Mouse (Mus musculus) mesoderm, embryonic 11.5 days (tissue): ENCODE data around the gene Cyb5b.
A peak's percentile ranks its signal among the peaks of the same experiment; 100 is the strongest.
"Not testable (repeated sequence)": the region's sequence is repeated elsewhere in the genome, so short reads cannot be mapped to it uniquely, and the experiment has no call there.

Experiments used
- DNase-seq: peaks from one replicate; pipeline ENCODE4 v3.0.0-alpha.2; 2012; ENCODE audit warnings: low read depth, low spot score

The Cyb5b gene

GRCm38 (mm10) chr8:107150404-107151157 is at the start of gene Cyb5b:
Gene Cyb5b (plus strand): TSS chr8:107150640.
- peak; percentile 93 for DNase-seq

- DNase-seq: peak; percentile 79
These were observed 45.9 kb upstream of the Cyb5b start for GRCm38 (mm10) chr8:107104547-107104946.

GRCm38 (mm10) chr8:107108089-107108488 is 42.4 kb upstream of the Cyb5b start:
- not testable (repeated sequence) for DNase-seq

- no peak for DNase-seq
These were observed 41.3 kb upstream of the Cyb5b start for GRCm38 (mm10) chr8:107108978-107109720.

- DNase-seq: no peak
These were observed 40.5 kb upstream of the Cyb5b start for GRCm38 (mm10) chr8:107109816-107110435.

- DNase-seq: no peak
These were observed 39.7 kb upstream of the Cyb5b start for GRCm38 (mm10) chr8:107110629-107111330.

- DNase-seq: no peak
These were observed 38.9 kb upstream of the Cyb5b start for GRCm38 (mm10) chr8:107111340-107112105.

- no peak for DNase-seq
These were observed 37.2 kb upstream of the Cyb5b start for GRCm38 (mm10) chr8:107113209-107113608.

GRCm38 (mm10) chr8:107114150-107115007 is 36.1 kb upstream of the Cyb5b start:
- no peak for DNase-seq

GRCm38 (mm10) chr8:107115008-107115320 is 35.5 kb upstream of the Cyb5b start:
- DNase-seq: no peak

- DNase-seq: peak; percentile 80
These were observed 34.4 kb upstream of the Cyb5b start for GRCm38 (mm10) chr8:107116023-107116422.

- no peak for DNase-seq
These were observed 33.4 kb upstream of the Cyb5b start for GRCm38 (mm10) chr8:107117019-107117418.

GRCm38 (mm10) chr8:107118803-107119233 is 31.6 kb upstream of the Cyb5b start:
- DNase-seq: no peak

- no peak for DNase-seq
These were observed 31.0 kb upstream of the Cyb5b start for GRCm38 (mm10) chr8:107119412-107119811.

- no peak for DNase-seq
These were observed 29.6 kb upstream of the Cyb5b start for GRCm38 (mm10) chr8:107120806-107121205.

GRCm38 (mm10) chr8:107121681-107122291 is 28.7 kb upstream of the Cyb5b start:
- no peak for DNase-seq

GRCm38 (mm10) chr8:107123063-107123614 is 27.3 kb upstream of the Cyb5b start:
- no peak for DNase-seq

GRCm38 (mm10) chr8:107124343-107124742 is 26.1 kb upstream of the Cyb5b start:
- DNase-seq: no peak
